Mouse (Mus musculus) spleen, postnatal 36 days (tissue): Measurements from ENCODE around the gene F10.
"Not testable (repeated sequence)": the region's sequence is repeated elsewhere in the genome, so short reads cannot be mapped to it uniquely, and the experiment has no call there.

Source experiments
- DNase-seq, 2 experiments: peaks; one replicate each; pipeline ENCODE4 v3.0.0; 2022; ENCODE audit warnings: low spot score in 2 of 2, mixed read lengths in 1 of 2

The F10 gene

GRCm38 (mm10) chr8:13060441-13061150 is 23.5 kb downstream of the F10 start, which contains the start of gene Proz:
Gene Proz (plus strand): TSS chr8:13060914.
- no peak for DNase-seq

GRCm38 (mm10) chr8:13063112-13063511 is 26.0 kb downstream of the F10 start:
- DNase-seq = no peak

- no peak for DNase-seq
These were observed 36.1 kb downstream of the F10 start for GRCm38 (mm10) chr8:13073255-13073654.

- no peak for DNase-seq
These were observed 37.9 kb downstream of the F10 start for GRCm38 (mm10) chr8:13075044-13075443.

- not testable (repeated sequence) for DNase-seq
These were observed 38.5 kb downstream of the F10 start for GRCm38 (mm10) chr8:13075579-13075978.

- no peak for DNase-seq
These were observed 40.4 kb downstream of the F10 start for GRCm38 (mm10) chr8:13077542-13077941.

GRCm38 (mm10) chr8:13104691-13105086 is 67.6 kb downstream of the F10 start:
- DNase-seq = peak; percentile 84 to 89

- peak; percentile 96 to 97 for DNase-seq
These were observed 68.2 kb downstream of the F10 start, which contains the start of the genes Pcid2 and Cul4a for GRCm38 (mm10) chr8:13105087-13105881. Gene Pcid2 (minus strand): TSS chr8:13105459. Gene Cul4a (plus strand): TSS chr8:13105621.

GRCm38 (mm10) chr8:13105908-13106551 is 68.9 kb downstream of the F10 start:
- DNase-seq = peak; percentile 36 to 43
